Mouse (Mus musculus): ENCODE measurements around the gene Olfr1475. TPM values are rescaled to one million over a fixed set of nuclear protein-coding genes. Genes with fewer than 3 reads are reported as not detected.

Gene Olfr1475
- polyA plus RNA-seq (2014; fragmentation: Illumina TruSeq; extraction: RNeasy Lipid Tissue Mini Kit (QIAGEN cat#74804); ENCODE audit: low read depth, low replicate concordance), result not detected

DNA sequence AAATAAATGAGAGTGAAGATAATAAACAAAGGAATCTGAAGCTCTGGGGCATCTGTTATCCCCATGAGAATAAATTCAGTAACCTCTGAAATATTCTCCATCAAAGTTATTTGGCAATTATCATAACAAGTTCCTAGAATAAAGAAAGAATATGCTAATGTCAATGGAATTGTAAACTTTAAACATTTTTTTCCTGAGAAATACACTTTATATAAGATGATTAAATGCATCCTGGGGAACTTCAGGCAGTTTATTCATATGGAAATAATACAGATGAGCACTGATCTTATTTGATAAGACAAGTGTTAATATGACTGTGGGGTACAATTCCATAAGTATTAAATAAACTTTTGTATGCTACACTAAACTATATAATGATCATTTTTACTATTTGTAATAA, at the start of gene Olfr1475:
TSS of gene Olfr1475 (minus strand) at position 101 of the 400 bp plus-strand sequence.

DNA sequence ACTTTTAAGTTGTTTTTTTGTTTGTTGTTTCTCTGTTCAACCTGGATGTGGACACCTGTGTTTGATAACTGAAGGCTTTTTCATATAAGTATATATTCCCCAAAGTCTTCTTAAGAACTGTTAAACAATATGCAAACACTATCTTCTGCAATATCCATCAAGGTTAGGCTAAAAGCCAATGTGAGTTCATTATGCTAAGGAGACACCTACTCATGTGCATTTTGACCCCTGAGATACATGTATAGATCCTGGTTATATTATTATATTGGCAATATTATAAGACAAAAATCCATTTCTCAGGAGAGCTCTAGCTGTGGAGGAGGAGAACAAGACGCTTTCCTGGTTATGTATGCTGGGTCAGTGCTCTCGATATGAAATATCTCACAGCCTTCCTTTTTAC, 47.6 kb upstream of the Olfr1475 start, which contains the start of gene Olfr1480:
TSS of gene Olfr1480 (plus strand) at position 301 of the 400 bp plus-strand sequence.

DNA sequence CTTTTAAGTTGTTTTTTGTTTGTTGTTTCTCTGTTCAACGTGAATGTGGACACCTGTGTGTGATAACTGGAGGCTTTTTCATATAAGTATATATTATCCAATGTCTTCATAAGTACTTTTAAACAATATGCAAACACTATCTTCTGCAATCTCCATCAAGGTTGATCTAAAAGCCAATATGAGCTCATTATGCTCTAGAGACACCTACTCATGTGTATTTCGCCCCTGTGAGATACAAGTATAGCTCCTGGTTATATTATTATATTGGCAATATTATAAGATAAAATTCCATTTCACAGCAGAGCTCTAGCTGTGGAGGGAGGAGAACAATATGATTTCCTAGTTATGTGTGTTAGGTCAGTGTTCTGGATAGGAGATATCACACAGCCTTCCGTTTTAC, 20.2 kb upstream of the Olfr1475 start, which contains the start of gene Olfr1477:
TSS of gene Olfr1477 (plus strand) at position 301 of the 400 bp plus-strand sequence.

DNA sequence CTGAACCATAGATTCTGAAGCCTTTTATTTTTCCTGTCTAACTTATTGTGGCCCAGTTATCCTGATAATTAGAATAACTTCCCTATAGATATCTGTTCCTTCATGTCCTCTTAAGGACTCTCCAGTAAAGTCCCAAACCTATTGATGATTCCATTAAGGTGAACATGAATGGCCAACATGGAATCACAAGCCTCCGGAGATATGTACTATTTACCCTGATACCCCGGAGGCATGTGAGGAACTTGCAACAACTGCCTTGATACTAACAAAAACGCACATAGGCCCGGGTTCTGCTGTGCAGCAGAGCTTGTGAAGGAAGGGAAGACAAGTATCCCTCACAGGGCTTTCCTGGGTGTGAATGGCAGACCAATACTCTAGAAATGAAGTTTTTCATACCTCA, 10.7 kb downstream of the Olfr1475 start, which contains the start of gene Olfr1474:
TSS of gene Olfr1474 (plus strand) at position 301 of the 400 bp plus-strand sequence.

DNA sequence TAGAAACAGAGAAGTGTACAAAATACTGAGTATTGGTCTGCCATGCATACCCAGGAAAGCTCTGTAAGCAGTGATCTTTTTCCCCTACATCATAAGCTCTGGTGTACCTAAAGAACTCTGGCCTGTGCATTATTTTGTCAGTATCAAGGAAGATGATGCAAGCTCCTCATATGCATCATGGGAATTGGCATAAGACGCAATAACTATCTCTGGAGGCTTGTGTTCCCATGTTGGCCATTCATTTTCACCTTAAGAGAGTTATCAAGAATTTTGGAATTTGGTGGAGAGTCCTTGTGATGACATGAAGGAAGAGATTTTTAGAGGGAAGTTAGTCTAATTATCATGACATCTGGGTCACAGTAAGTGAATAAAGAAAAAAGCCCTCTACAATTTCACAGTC, 24.0 kb downstream of the Olfr1475 start, which contains the start of gene Olfr1472:
TSS of gene Olfr1472 (minus strand) at position 101 of the 400 bp plus-strand sequence.

DNA sequence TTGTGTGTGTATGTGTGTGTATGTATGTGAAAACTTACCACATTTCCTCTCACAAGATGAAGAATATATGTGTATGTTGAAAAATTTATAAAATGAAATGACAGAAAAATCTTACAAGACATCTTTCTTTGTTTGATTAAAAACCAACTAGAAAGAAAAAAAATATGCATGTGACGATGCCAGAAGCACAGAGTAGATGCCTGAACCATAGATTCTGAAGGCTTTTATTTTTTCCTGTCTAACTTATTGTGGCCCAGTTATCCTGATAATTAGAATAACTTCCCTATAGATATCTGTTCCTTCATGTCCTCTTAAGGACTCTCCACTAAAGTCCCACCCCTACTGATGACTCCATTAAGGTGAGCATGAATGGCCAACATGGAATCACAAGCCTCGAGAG, 36.9 kb downstream of the Olfr1475 start, which contains the start of gene Olfr1471:
TSS of gene Olfr1471 (plus strand) at position 301 of the 400 bp plus-strand sequence.

Other genes starting within 250 kb of the Olfr1475 start
- not detected for gene Olfr1463, start 248.9 kb downstream of the Olfr1475 start, polyA plus RNA-seq (2014; fragmentation: Illumina TruSeq; extraction: RNeasy Lipid Tissue Mini Kit (QIAGEN cat#74804); ENCODE audit: low read depth, low replicate concordance)
- not detected for gene Olfr1465, start 164.7 kb downstream of the Olfr1475 start, polyA plus RNA-seq (2014; fragmentation: Illumina TruSeq; extraction: RNeasy Lipid Tissue Mini Kit (QIAGEN cat#74804); ENCODE audit: low read depth, low replicate concordance)
- gene Olfr1466, start 141.3 kb downstream of the Olfr1475 start, polyA plus RNA-seq (2014; fragmentation: Illumina TruSeq; extraction: RNeasy Lipid Tissue Mini Kit (QIAGEN cat#74804); ENCODE audit: low read depth, low replicate concordance), result not detected
- not detected for gene Olfr1467, start 118.0 kb downstream of the Olfr1475 start, polyA plus RNA-seq (2014; fragmentation: Illumina TruSeq; extraction: RNeasy Lipid Tissue Mini Kit (QIAGEN cat#74804); ENCODE audit: low read depth, low replicate concordance)
- not detected for gene Olfr1469, start 72.3 kb downstream of the Olfr1475 start, polyA plus RNA-seq (2014; fragmentation: Illumina TruSeq; extraction: RNeasy Lipid Tissue Mini Kit (QIAGEN cat#74804); ENCODE audit: low read depth, low replicate concordance)
- not detected for gene Olfr1471, start 36.8 kb downstream of the Olfr1475 start, polyA plus RNA-seq (2014; fragmentation: Illumina TruSeq; extraction: RNeasy Lipid Tissue Mini Kit (QIAGEN cat#74804); ENCODE audit: low read depth, low replicate concordance)
- not detected for gene Olfr1472, start 24.1 kb downstream of the Olfr1475 start, polyA plus RNA-seq (2014; fragmentation: Illumina TruSeq; extraction: RNeasy Lipid Tissue Mini Kit (QIAGEN cat#74804); ENCODE audit: low read depth, low replicate concordance)
- gene Olfr1474, start 10.6 kb downstream of the Olfr1475 start, polyA plus RNA-seq (2014; fragmentation: Illumina TruSeq; extraction: RNeasy Lipid Tissue Mini Kit (QIAGEN cat#74804); ENCODE audit: low read depth, low replicate concordance), result not detected
- gene Olfr1477, start 20.4 kb upstream of the Olfr1475 start, polyA plus RNA-seq (2014; fragmentation: Illumina TruSeq; extraction: RNeasy Lipid Tissue Mini Kit (QIAGEN cat#74804); ENCODE audit: low read depth, low replicate concordance), result not detected
- gene Olfr1480, start 47.7 kb upstream of the Olfr1475 start, polyA plus RNA-seq (2014; fragmentation: Illumina TruSeq; extraction: RNeasy Lipid Tissue Mini Kit (QIAGEN cat#74804); ENCODE audit: low read depth, low replicate concordance), result not detected
- gene Olfr1484, start 103.3 kb upstream of the Olfr1475 start, polyA plus RNA-seq (2014; fragmentation: Illumina TruSeq; extraction: RNeasy Lipid Tissue Mini Kit (QIAGEN cat#74804); ENCODE audit: low read depth, low replicate concordance), result not detected
- gene Olfr1487, start 137.2 kb upstream of the Olfr1475 start, polyA plus RNA-seq (2014; fragmentation: Illumina TruSeq; extraction: RNeasy Lipid Tissue Mini Kit (QIAGEN cat#74804); ENCODE audit: low read depth, low replicate concordance), result not detected
- gene Olfr1489, start 151.4 kb upstream of the Olfr1475 start, polyA plus RNA-seq (2014; fragmentation: Illumina TruSeq; extraction: RNeasy Lipid Tissue Mini Kit (QIAGEN cat#74804); ENCODE audit: low read depth, low replicate concordance), result not detected
- not detected for gene Olfr1490, start 170.9 kb upstream of the Olfr1475 start, polyA plus RNA-seq (2014; fragmentation: Illumina TruSeq; extraction: RNeasy Lipid Tissue Mini Kit (QIAGEN cat#74804); ENCODE audit: low read depth, low replicate concordance)
- not detected for gene Olfr1491, start 217.1 kb upstream of the Olfr1475 start, polyA plus RNA-seq (2014; fragmentation: Illumina TruSeq; extraction: RNeasy Lipid Tissue Mini Kit (QIAGEN cat#74804); ENCODE audit: low read depth, low replicate concordance)
- not detected for gene Olfr1493-ps1, start 243.1 kb upstream of the Olfr1475 start, polyA plus RNA-seq (2014; fragmentation: Illumina TruSeq; extraction: RNeasy Lipid Tissue Mini Kit (QIAGEN cat#74804); ENCODE audit: low read depth, low replicate concordance)

Measured in heart, adult 10 weeks (tissue).